In the genomic region with DNA sequence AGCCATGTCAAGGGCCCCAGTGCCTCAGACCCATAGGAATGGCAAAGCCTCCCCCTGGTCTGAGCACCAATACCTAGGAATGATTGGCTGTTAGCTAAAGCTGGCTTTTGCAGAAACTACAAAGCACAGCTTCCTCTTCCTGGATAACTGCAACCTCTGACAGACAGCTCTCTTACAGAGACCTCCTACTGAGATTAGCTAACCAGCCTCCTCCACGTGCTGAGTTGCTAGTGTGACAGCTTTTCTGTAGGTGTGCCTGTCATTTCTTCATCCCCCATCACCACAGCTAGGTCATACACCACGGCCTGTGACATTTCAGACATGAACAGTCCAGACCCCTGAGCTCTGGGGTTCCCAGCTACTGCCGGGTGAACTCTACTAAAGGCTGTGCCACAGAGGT, we compare ENCODE assay signal across 14 mouse cellular contexts.
"Had no signal": no experiment of that assay in that cellular context is flagged by ENCODE, and none has a peak within 500 bp of the region (broad histone marks: within the 10 kb centered on the region; RNA-seq: fewer than 3 reads in every experiment).

No protein-coding gene starts in this region.

- H3K4me3 ChIP-seq: left cerebral cortex, adult 2 months; limb, embryonic 13.5 days; midbrain, embryonic 10.5 days; myocyte; neural tube, embryonic 15.5 days had no signal

- DNase-seq: kidney, adult 8-10 months; kidney, postnatal 25 days; lung, adult 18-20 months; midbrain, embryonic 14.5 days; retina, postnatal 1 day; right cerebral cortex, postnatal 14 days; thymus, postnatal 4 days had no signal

- H3K4me2 ChIP-seq: limb, embryonic 13.5 days; neural tube, embryonic 15.5 days had no signal

- H3K27me3 ChIP-seq: limb, embryonic 13.5 days; neural tube, embryonic 15.5 days had no signal

- H3K9me3 ChIP-seq: limb, embryonic 13.5 days; midbrain, embryonic 10.5 days; neural tube, embryonic 15.5 days had no signal

- ATAC-seq: intestine, embryonic 16.5 days had no signal

- H3K27ac ChIP-seq: left cerebral cortex, adult 2 months; limb, embryonic 13.5 days; liver, embryonic 14.5 days; midbrain, embryonic 10.5 days; neural tube, embryonic 15.5 days had no signal

- H3K9ac ChIP-seq: limb, embryonic 13.5 days; liver, embryonic 14.5 days; neural tube, embryonic 15.5 days had no signal

- H3K4me1 ChIP-seq: limb, embryonic 13.5 days; midbrain, embryonic 10.5 days; neural tube, embryonic 15.5 days had no signal

- H3K36me3 ChIP-seq: limb, embryonic 13.5 days; midbrain, embryonic 10.5 days; neural tube, embryonic 15.5 days had no signal
